Mouse (Mus musculus) spleen, adult 2 months (tissue): Measurements from ENCODE around the gene Nsg1. TPM values are rescaled to one million over a fixed set of nuclear protein-coding genes. Genes with fewer than 3 reads are reported as not detected.

ENCODE experiments used
- DNase-seq, 2 experiments: peaks; one replicate each; pipeline versions ENCODE4 v3.0.0 to v3.0.0-alpha.2; 2012 to 2021; ENCODE audit warnings: low spot score in 2 of 2, low read depth in 1 of 2
- H3K27ac ChIP-seq: fragments of 200-500 bp; 2 replicates; pipeline ENCODE4 v1.5.1; 2012; ENCODE audit warnings: low read length, inconsistent platforms; ENCODE audit not compliant: insufficient read depth
- H3K27me3 ChIP-seq: fragments of 200-500 bp; 2 replicates; pipeline ENCODE4 v1.6.1; 2012; ENCODE audit warnings: mild to moderate bottlenecking, moderate library complexity, low read length, inconsistent platforms; ENCODE audit not compliant: control insufficient read depth, insufficient read depth
- H3K36me3 ChIP-seq: fragments of 200-500 bp; 2 replicates; pipeline ENCODE4 v1.6.1; 2012; ENCODE audit warnings: mild to moderate bottlenecking, low read length, inconsistent platforms; ENCODE audit not compliant: control insufficient read depth, insufficient read depth
- H3K4me1 ChIP-seq: fragments of 200-500 bp; 2 replicates; pipeline ENCODE4 v1.6.1; 2011; ENCODE audit warnings: inconsistent platforms; ENCODE audit not compliant: control insufficient read depth, insufficient read depth, insufficient read length
- H3K4me3 ChIP-seq: fragments of 200-500 bp; 2 replicates; pipeline ENCODE4 v1.5.1; 2011; ENCODE audit warnings: mild to moderate bottlenecking, inconsistent platforms; ENCODE audit not compliant: insufficient read depth, insufficient read length; ENCODE audit errors: extremely low read depth
- CTCF ChIP-seq: fragments of 200-500 bp; IDR thresholded peaks from 2 replicates; pipeline ENCODE4 v1.5.1; 2011; ENCODE audit warnings: mild to moderate bottlenecking, inconsistent platforms; ENCODE audit not compliant: insufficient read depth, insufficient read length, insufficient replicate concordance; ENCODE audit errors: extremely low read depth
- POLR2A ChIP-seq: fragments of 200-500 bp; IDR thresholded peaks from 2 replicates; pipeline ENCODE4 v1.6.1; 2011; ENCODE audit warnings: low read depth, low read length, inconsistent platforms
- WGBS: fragments of 180-500 bp; shearing (Covaris S2); methylation state at CpG from one replicate; pipeline ENCODE4 v1.1.7; 2018; 5-methylcytosine and 5-hydroxymethylcytosine counted together
- polyA plus RNA-seq: library from polyadenylated mRNA; depleted of rRNA; stranded (reverse); fragments of >200 nt; gene quantifications from 2 replicates; pipeline ENCODE4 v1.2.3, GENCODE M21; 2012; rRNA removed

The Nsg1 gene
- polyA plus RNA-seq, 1 experiment = 4.3 TPM

DNA sequence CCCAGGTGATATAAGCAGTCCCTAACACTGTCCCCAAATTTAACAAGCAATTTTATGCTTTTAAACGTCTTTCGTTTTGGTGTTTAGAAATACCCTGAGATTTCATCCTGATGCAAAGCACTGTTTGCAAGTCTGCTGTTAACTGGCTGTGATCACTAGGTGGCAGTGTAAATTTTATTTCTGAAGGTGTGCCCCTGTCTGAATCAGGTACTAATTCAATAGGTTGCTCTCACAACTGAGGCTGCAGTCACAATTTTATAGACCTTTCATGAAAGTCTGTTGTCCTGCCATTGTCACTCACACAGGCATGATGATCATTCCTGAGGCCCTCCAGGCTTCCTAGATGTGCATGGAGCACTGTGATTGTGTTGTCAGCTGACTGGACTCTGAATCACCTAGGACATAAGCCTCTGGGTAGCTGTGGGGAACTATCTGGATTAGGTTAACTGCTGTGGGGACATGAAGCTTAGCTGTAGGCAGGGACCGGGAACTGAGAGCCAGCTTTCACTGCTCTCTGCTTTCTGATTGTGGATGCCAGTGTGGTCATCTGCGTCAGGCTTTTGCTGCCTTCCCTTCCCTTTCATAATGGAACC lies 62.1 kb downstream of the Nsg1 start:
- WGBS = 90% methylated on average over 4 of the region's 4 CpGs
- no peak for DNase-seq
- H3K36me3 ChIP-seq = no peaks in the 10 kb centered on the region
- H3K27me3 ChIP-seq = no peaks in the 10 kb centered on the region
- TF ChIP-seq CTCF (no peak), POLR2A (no peak)
- no peak overlapping the region for H3K27ac ChIP-seq
- no peak overlapping the region for H3K4me3 ChIP-seq
- no peaks in the 10 kb centered on the region for H3K4me1 ChIP-seq

- Histone ChIP-seq H3K27ac (no peak overlapping the region), H3K36me3 (no peaks in the 10 kb centered on the region), H3K27me3 (no peaks in the 10 kb centered on the region), H3K4me1 (no peaks in the 10 kb centered on the region), H3K4me3 (no peak overlapping the region)
- TF ChIP-seq CTCF (no peak), POLR2A (no peak)
- WGBS = 95% methylated on average over 2 of the region's 2 CpGs
- DNase-seq = no peak
Observed at GRCm38 (mm10) chr5:38094331-38094730, 65.4 kb downstream of the Nsg1 start.

DNA sequence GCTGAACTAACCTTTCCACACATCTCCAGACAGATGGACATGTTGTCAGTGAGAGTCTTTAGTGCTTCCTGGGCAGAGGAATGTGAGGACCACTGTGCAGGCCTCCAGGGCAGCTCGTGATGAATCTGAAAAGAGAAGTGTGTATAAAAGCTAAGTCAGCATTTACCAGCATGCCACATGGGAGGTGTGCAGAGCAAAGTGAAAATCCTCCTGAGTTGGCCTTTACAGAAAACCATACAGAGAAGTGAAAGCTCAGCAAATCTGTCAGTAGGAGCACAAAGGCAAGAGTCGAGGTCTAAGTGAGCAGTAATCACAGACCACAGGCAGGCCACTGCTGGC lies 67.8 kb downstream of the Nsg1 start:
- 39% methylated on average over 2 of the region's 2 CpGs for WGBS
- Histone ChIP-seq H3K27me3 (no peaks in the 10 kb centered on the region), H3K27ac (no peak overlapping the region), H3K36me3 (no peaks in the 10 kb centered on the region), H3K4me1 (no peaks in the 10 kb centered on the region), H3K4me3 (no peak overlapping the region)
- no peak for DNase-seq
- TF ChIP-seq POLR2A (no peak), CTCF (no peak)

DNA sequence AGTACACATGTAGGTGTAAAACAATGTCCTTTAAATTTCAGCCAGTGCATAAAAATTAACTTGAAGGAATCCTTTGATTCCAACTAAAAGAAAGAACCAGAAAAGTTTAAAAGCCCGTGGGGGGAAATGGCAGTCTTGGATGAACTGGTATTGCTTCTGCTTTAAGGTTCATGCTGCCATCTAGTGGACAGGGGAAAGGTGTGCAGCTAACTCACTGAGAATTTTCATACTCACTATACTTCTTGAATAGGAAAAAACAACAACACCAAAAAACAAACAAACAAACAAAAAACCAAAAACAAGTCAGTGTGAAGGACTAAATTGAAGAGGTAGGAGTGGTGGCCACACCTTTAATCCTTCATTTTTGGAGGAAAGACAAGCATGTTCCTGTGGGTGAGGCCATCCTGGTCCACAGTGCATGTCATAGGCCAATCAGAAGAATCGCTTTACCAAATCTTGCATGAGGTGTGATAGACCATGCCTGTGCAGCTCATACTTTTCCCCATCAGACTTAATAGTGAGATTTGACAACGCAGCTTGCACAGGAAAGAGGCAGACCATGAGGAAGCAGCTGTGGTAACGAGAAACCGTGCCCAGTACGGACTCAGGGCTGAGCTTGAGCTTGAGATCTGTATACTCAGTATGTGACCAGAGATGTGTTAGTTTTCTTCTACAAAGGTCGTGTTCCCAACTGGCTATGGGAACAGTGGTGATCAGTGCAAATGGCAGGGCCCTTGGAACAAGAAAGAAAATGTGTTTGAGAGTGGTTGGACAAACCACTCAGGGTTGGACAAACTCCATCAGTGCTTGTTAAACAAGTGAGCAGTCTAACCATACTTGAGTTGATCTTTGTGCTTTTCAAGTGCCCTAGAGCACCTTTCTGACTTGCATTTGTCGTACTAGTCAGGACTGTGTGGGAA lies 68.4 kb downstream of the Nsg1 start:
- Histone ChIP-seq H3K36me3 (no peaks in the 10 kb centered on the region), H3K27ac (no peak overlapping the region), H3K4me3 (no peak overlapping the region), H3K27me3 (no peaks in the 10 kb centered on the region), H3K4me1 (no peaks in the 10 kb centered on the region)
- peak; percentile 31; the same call in 1 of the 2 replicates for TF ChIP-seq CTCF
- no peak for TF ChIP-seq POLR2A
- peak in 1 of 2 experiments; percentile 7 for DNase-seq
- 45% methylated on average over 8 of the region's 8 CpGs for WGBS

DNA sequence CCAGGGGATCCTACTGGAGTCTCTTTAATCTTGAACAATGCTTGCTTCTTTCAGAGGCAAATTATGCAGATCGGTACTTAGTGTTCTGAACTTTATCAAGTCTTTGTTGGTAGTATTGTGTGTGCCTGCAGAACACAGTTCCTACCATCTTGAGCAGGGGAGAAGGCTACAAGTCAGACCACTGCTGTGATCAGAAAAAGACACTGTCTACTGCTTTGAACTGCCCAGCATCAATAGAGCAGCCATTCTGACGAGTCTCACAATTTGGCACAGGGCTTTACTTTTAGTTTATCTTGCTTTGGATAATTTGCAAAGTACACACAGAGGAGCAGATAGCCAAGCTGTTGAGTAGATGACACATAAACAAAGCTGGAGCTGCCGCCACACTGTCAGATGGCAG lies 69.1 kb downstream of the Nsg1 start:
- DNase-seq = no peak
- H3K27me3 ChIP-seq = no peaks in the 10 kb centered on the region
- no peaks in the 10 kb centered on the region for H3K36me3 ChIP-seq
- no peak overlapping the region for H3K27ac ChIP-seq
- H3K4me3 ChIP-seq = no peak overlapping the region
- 93% methylated on average over 3 of the region's 3 CpGs for WGBS
- TF ChIP-seq CTCF (no peak), POLR2A (no peak)
- no peaks in the 10 kb centered on the region for H3K4me1 ChIP-seq

GRCm38 (mm10) chr5:38090111-38090510 lies 69.6 kb downstream of the Nsg1 start:
- H3K27me3 ChIP-seq = no peaks in the 10 kb centered on the region
- DNase-seq = no peak
- H3K4me3 ChIP-seq = no peak overlapping the region
- H3K27ac ChIP-seq = no peak overlapping the region
- no peaks in the 10 kb centered on the region for H3K36me3 ChIP-seq
- 92% methylated on average over 3 of the region's 3 CpGs for WGBS
- TF ChIP-seq CTCF (no peak), POLR2A (no peak)
- H3K4me1 ChIP-seq = no peaks in the 10 kb centered on the region

Other genes with a start within 250 kb of the Nsg1 start
- gene Stx18, start 121.2 kb downstream of the Nsg1 start, polyA plus RNA-seq = 9.1 and 10.2 TPM in 2 replicates
- gene Zbtb49, start 60.5 kb upstream of the Nsg1 start, polyA plus RNA-seq = 17.2 and 21.1 TPM in 2 replicates
- 3.1 and 3.9 TPM in 2 replicates for gene Lyar, start 60.6 kb upstream of the Nsg1 start, polyA plus RNA-seq
- 21.4 and 21.7 TPM in 2 replicates for gene Tmem128, start 100.3 kb upstream of the Nsg1 start, polyA plus RNA-seq
- 0.02 and 0.04 TPM in 2 replicates for gene Otop1, start 116.1 kb upstream of the Nsg1 start, polyA plus RNA-seq
- 0.98 and 1.2 TPM in 2 replicates for gene Drd5, start 159.5 kb upstream of the Nsg1 start, polyA plus RNA-seq